In genomic region chr19:60755438-60756191, GRCm38 (mm10) we compare ENCODE assay signal across 8 mouse cellular contexts. TPM values are rescaled to one million over a fixed set of nuclear protein-coding genes. Genes with fewer than 3 reads are reported as not detected.
DNase-seq lines count a peak whose midpoint lies in the region; ATAC-seq and TF ChIP-seq lines count a peak whose summit lies in the region.

Nanos1 (plus strand) TSS chr19:60755987.

- DNase-seq in NIH3T3 (ENCODE audit: low read depth): peak; percentile 94
- DNase-seq in cerebellum, adult 9-11 months: peak; percentile 91
- DNase-seq in frontal cortex, adult 2 months (ENCODE audit: extremely low spot score in 1 of 2, low spot score in 1 of 2): peak; percentile 76 to 91
- DNase-seq in hindbrain, embryonic 11.5 days (ENCODE audit: low spot score): peak; percentile 90
- DNase-seq in layer of hippocampus, postnatal 10 days (ENCODE audit: low spot score in 2 of 2): peak; percentile 88 to 93
- DNase-seq in lung, postnatal 0 days (ENCODE audit: low spot score): peak; percentile 91
- DNase-seq in ovary, postnatal 10 days (ENCODE audit: low spot score): peak; percentile 73
- peak; percentile 94 for DNase-seq in thymus, postnatal 0 days (ENCODE audit: low spot score)

- peak; percentile 13 for TF ChIP-seq CTCF in lung, postnatal 0 days (IDR thresholded peaks at IDR 0.05)

- H3K27ac ChIP-seq in hindbrain, embryonic 11.5 days (ENCODE audit: low read depth, low read length): peak within 1 kb of the TSS; percentile 56; the same call in 1 of the 2 replicates
- H3K27ac ChIP-seq in lung, postnatal 0 days (ENCODE audit: low read length): peak within 1 kb of the TSS; percentile 26; the same call in 1 of the 2 replicates

- no peaks in the 10 kb centered on the region for H3K4me1 ChIP-seq in hindbrain, embryonic 11.5 days (replicated peaks; ENCODE audit: control insufficient read depth, insufficient read depth, low read length)
- H3K4me1 ChIP-seq in lung, postnatal 0 days (ENCODE audit: insufficient read depth, low read depth, low read length): peaks cover 5% of the 10 kb centered on the region; the same call in 1 of the 2 replicates

- ATAC-seq in hindbrain, embryonic 11.5 days (ENCODE audit: low FRiP score): peak; percentile 95
- ATAC-seq in lung, postnatal 0 days: peak; percentile 95

- peak within 1 kb of the TSS; percentile 100 for H3K4me2 ChIP-seq in hindbrain, embryonic 11.5 days (replicated peaks; ENCODE audit: low read depth, low read length)
- H3K4me2 ChIP-seq in lung, postnatal 0 days (replicated peaks; ENCODE audit: low read depth, low read length): peak within 1 kb of the TSS; percentile 100

- H3K27me3 ChIP-seq in hindbrain, embryonic 11.5 days (ENCODE audit: control insufficient read depth, insufficient read depth, low read length): peaks cover 4% of the 10 kb centered on the region; the same call in 1 of the 2 replicates
- H3K27me3 ChIP-seq in lung, postnatal 0 days (replicated peaks; ENCODE audit: insufficient read depth, low read length): no peaks in the 10 kb centered on the region

- WGBS in hindbrain, embryonic 11.5 days: under 1% methylated on average over 52 of the region's 58 CpGs
- under 1% methylated on average over 49 of the region's 58 CpGs for WGBS in lung, postnatal 0 days

- no peaks in the 10 kb centered on the region for H3K9me3 ChIP-seq in hindbrain, embryonic 11.5 days (ENCODE audit: control insufficient read depth, low read length)
- no peaks in the 10 kb centered on the region for H3K9me3 ChIP-seq in lung, postnatal 0 days (ENCODE audit: low read length)

- no peak for TF ChIP-seq EP300 in lung, postnatal 0 days (IDR thresholded peaks at IDR 0.05)

- peak within 1 kb of the TSS; percentile 74 for H3K4me3 ChIP-seq in hindbrain, embryonic 11.5 days (ENCODE audit: low read depth, low read length)
- peak within 1 kb of the TSS; percentile 73 for H3K4me3 ChIP-seq in lung, postnatal 0 days (ENCODE audit: low read depth, low read length)

- H3K9ac ChIP-seq in hindbrain, embryonic 11.5 days (ENCODE audit: low read depth, low read length): peak within 1 kb of the TSS; percentile 65
- 0 out of 2 replicates have a peak within 1 kb of the TSS, but pooled peaks have one; percentile 9 for H3K9ac ChIP-seq in lung, postnatal 0 days (replicated peaks; ENCODE audit: low read depth)

- no peaks in the 10 kb centered on the region for H3K36me3 ChIP-seq in hindbrain, embryonic 11.5 days (ENCODE audit: control insufficient read depth, insufficient read depth, low read length)
- H3K36me3 ChIP-seq in lung, postnatal 0 days (ENCODE audit: insufficient read depth, low read length): 0 out of 2 replicates have a peak, but pooled peaks cover 6% of the 10 kb centered on the region

RNA-seq across cellular contexts. Expression of gene Nanos1, which starts in this region (rescaled TPM):
- polyA plus RNA-seq in frontal cortex, adult 2 months (2012; rRNA removed): 16.0 and 18.6 TPM in 2 replicates
- polyA plus RNA-seq in hindbrain, embryonic 11.5 days (2014; fragmentation: Nextera tagmentation; extraction: Ambion mirVana): 3.8 and 5.4 TPM in 2 replicates
- total RNA-seq in layer of hippocampus, postnatal 10 days (2021): 10 to 100 TPM; 19.6 to 20.9 TPM
- polyA plus RNA-seq in lung, postnatal 0 days (2015; fragmentation: Nextera tagmentation; extraction: Ambion mirVana): 0.55 and 0.64 TPM in 2 replicates
- polyA plus RNA-seq in thymus, postnatal 0 days (2015; fragmentation: Nextera tagmentation; extraction: Ambion mirVana): 1.8 and 1.9 TPM in 2 replicates

Comparison
In these comparisons a context has a peak if more than half of its experiments do, and no peak if none do; other contexts are left out.
1. Peak in every context shown above with its lines: DNase-seq, ATAC-seq, H3K4me3 ChIP-seq and H3K27ac ChIP-seq.
2. Peak in DNase-seq, ATAC-seq, H3K4me3 ChIP-seq, H3K27ac ChIP-seq, H3K9ac ChIP-seq and H3K4me2 ChIP-seq in lung, postnatal 0 days; RNA of the gene not detected or under 1 TPM.